Mouse (Mus musculus) bone marrow, adult 2 months (tissue): ENCODE measurements around the gene Slc38a6. TPM values are rescaled to one million over a fixed set of nuclear protein-coding genes. Genes with fewer than 3 reads are reported as not detected.

Experiments used
- H3K27ac ChIP-seq: fragments of 200-500 bp; 2 replicates; pipeline ENCODE4 v1.5.1; 2012; ENCODE audit warnings: low read depth, mild to moderate bottlenecking, control low read depth, inconsistent platforms, low read length; ENCODE audit not compliant: control insufficient read depth, poor library complexity, insufficient read depth
- H3K4me1 ChIP-seq: fragments of 200-500 bp; 2 replicates; pipeline ENCODE4 v1.6.1; 2011; ENCODE audit warnings: low read length; ENCODE audit not compliant: control insufficient read depth, insufficient read depth
- H3K4me3 ChIP-seq: fragments of 200-500 bp; replicated peaks from 2 replicates; pipeline ENCODE3; 2011; ENCODE audit warnings: mild to moderate bottlenecking, low read depth, low read length, control low read depth; ENCODE audit not compliant: control insufficient read depth
- CTCF ChIP-seq: fragments of 200-500 bp; IDR thresholded peaks from 2 replicates; pipeline ENCODE4 v1.5.1; 2011; ENCODE audit warnings: low read length, control low read depth; ENCODE audit not compliant: control insufficient read depth, insufficient read depth
- POLR2A ChIP-seq: fragments of 200-500 bp; IDR thresholded peaks from 2 replicates; pipeline ENCODE4 v1.6.1; 2011; ENCODE audit warnings: low read depth, mild to moderate bottlenecking, control low read depth, low read length, borderline replicate concordance; ENCODE audit not compliant: control insufficient read depth
- WGBS: fragments of 180-500 bp; shearing (Covaris S2); methylation state at CpG from one replicate; pipeline ENCODE4 v1.1.7; 2018; 5-methylcytosine and 5-hydroxymethylcytosine counted together
- polyA plus RNA-seq: library from polyadenylated mRNA; stranded (reverse); fragments of >200 nt; gene quantifications from 2 replicates; pipeline ENCODE4 v1.2.4, GENCODE M21; 2011; ENCODE audit warnings: low replicate concordance; ENCODE audit not compliant: missing spikeins, insufficient read depth, insufficient read length

Gene Slc38a6
- polyA plus RNA-seq, 1 experiment: 6.3 TPM

GRCm38 (mm10) chr12:73354521-73354920, 67.9 kb downstream of the Slc38a6 start:
- no peak overlapping the region for H3K4me3 ChIP-seq
- WGBS: 81% methylated on average over 4 of the region's 4 CpGs
- H3K4me1 ChIP-seq: no peaks in the 10 kb centered on the region; the same call in 1 of the 2 replicates
- no peak overlapping the region for H3K27ac ChIP-seq
- TF ChIP-seq POLR2A (no peak), CTCF (no peak)

- TF ChIP-seq CTCF (no peak), POLR2A (no peak)
- WGBS: 81% methylated on average over 14 of the region's 14 CpGs
- no peaks in the 10 kb centered on the region; the same call in 1 of the 2 replicates for H3K4me1 ChIP-seq
Observed at GRCm38 (mm10) chr12:73355084-73355775, 68.7 kb downstream of the Slc38a6 start.

GRCm38 (mm10) chr12:73356696-73357095, 70.1 kb downstream of the Slc38a6 start:
- TF ChIP-seq CTCF: no peak
- no peak for TF ChIP-seq POLR2A
- Histone ChIP-seq H3K27ac (no peak overlapping the region), H3K4me3 (no peak overlapping the region), H3K4me1 (no peaks in the 10 kb centered on the region; the same call in 1 of the 2 replicates)
- WGBS: 45% methylated on average over 2 of the region's 2 CpGs

More at GRCm38 (mm10) chr12:73355084-73355775, 68.7 kb downstream of the Slc38a6 start:
- Histone ChIP-seq H3K4me3 (no peak overlapping the region), H3K27ac (no peak overlapping the region)

- TF ChIP-seq CTCF: no peak
- TF ChIP-seq POLR2A: no peak
- WGBS: 84% methylated on average over 5 of the region's 5 CpGs
- no peaks in the 10 kb centered on the region; the same call in 1 of the 2 replicates for H3K4me1 ChIP-seq
- H3K4me3 ChIP-seq: no peak overlapping the region
- no peak overlapping the region for H3K27ac ChIP-seq
Observed at GRCm38 (mm10) chr12:73357311-73357710, 70.7 kb downstream of the Slc38a6 start.

GRCm38 (mm10) chr12:73357736-73358135, 71.2 kb downstream of the Slc38a6 start:
- 92% methylated on average over 3 of the region's 3 CpGs for WGBS
- TF ChIP-seq POLR2A: no peak
- TF ChIP-seq CTCF: no peak

GRCm38 (mm10) chr12:73358640-73359039, 72.1 kb downstream of the Slc38a6 start:
- 79% methylated on average over 2 of the region's 2 CpGs for WGBS
- TF ChIP-seq POLR2A: no peak
- TF ChIP-seq CTCF: no peak
- Histone ChIP-seq H3K27ac (no peak overlapping the region), H3K4me1 (no peaks in the 10 kb centered on the region; the same call in 1 of the 2 replicates), H3K4me3 (no peak overlapping the region)

More at GRCm38 (mm10) chr12:73357736-73358135, 71.2 kb downstream of the Slc38a6 start:
- no peak overlapping the region for H3K4me3 ChIP-seq
- no peak overlapping the region for H3K27ac ChIP-seq
- H3K4me1 ChIP-seq: no peaks in the 10 kb centered on the region; the same call in 1 of the 2 replicates

GRCm38 (mm10) chr12:73359520-73359919, 72.9 kb downstream of the Slc38a6 start:
- WGBS: 25% methylated on average over 4 of the region's 4 CpGs
- Histone ChIP-seq H3K4me1 (no peaks in the 10 kb centered on the region; the same call in 1 of the 2 replicates), H3K4me3 (no peak overlapping the region), H3K27ac (no peak overlapping the region)
- TF ChIP-seq POLR2A (no peak), CTCF (no peak)

GRCm38 (mm10) chr12:73361201-73361600, 74.6 kb downstream of the Slc38a6 start:
- Histone ChIP-seq H3K4me1 (no peaks in the 10 kb centered on the region; the same call in 1 of the 2 replicates), H3K27ac (no peak overlapping the region; the same call in 1 of the 2 replicates), H3K4me3 (no peak overlapping the region)
- WGBS: 81% methylated on average over 11 of the region's 11 CpGs
- TF ChIP-seq POLR2A (no peak), CTCF (no peak)
